Mouse (Mus musculus) MEL (cell line): ENCODE data around the gene Klhl5.

Source experiments
- MAX ChIP-seq: IDR thresholded peaks from 2 replicates; pipeline ENCODE4 v1.6.1; 2011; ENCODE audit warnings: low read length, improper control_type of control experiment
- POLR2A ChIP-seq, 2 experiments: IDR thresholded peaks; 2 replicates each; pipeline ENCODE4 v1.6.1; 2011 to 2012; ENCODE audit warnings: low read length in 2 of 2, mild to moderate bottlenecking in 2 of 2, control low read depth in 1 of 2, improper control_type of control experiment in 1 of 2, low read depth in 1 of 2, moderate library complexity in 1 of 2; ENCODE audit not compliant: control insufficient read depth in 1 of 2, insufficient read depth in 1 of 2, poor library complexity in 1 of 2
- TCF12 ChIP-seq: IDR thresholded peaks from 2 replicates; pipeline ENCODE4 v1.6.1; 2014; ENCODE audit warnings: low read depth, mild to moderate bottlenecking, inconsistent platforms, low read length, improper control_type of control experiment, moderate library complexity

DNA sequence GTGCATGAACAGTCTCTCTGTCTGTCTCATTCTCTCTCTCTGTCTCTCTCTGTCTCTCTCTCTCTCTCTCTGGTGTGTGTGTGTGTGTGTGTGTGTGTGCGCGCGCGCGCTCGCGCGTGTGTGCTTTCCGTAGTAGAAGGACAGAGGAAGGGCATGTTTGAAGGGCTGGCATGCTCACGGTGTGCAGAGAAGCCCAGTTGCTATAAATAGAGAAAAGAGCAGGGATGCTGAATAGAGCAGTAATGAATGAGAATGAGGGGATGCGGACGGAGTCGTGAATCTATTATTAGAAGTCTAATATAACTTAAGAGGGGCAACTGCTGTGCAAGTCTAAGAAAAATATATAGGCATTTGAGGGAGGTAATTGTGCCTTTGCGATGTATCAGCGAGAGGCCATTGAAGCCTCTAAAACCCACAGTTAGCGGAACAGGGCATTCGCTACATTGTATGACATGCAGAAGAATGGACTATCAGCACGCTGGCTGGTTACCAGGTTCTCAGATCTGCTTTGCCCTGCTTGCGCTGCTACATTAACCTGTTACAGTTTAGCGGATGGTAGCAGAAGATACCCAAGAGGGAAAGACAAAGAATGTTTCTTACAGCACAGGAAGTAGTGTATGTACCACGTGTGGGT lies 73.9 kb downstream of the Klhl5 start:
- TF ChIP-seq POLR2A (IDR thresholded peaks at IDR 0.05; ENCODE audit: control insufficient read depth in 1 of 2, insufficient read depth in 1 of 2, low read depth in 1 of 2, low read length in 2 of 2, poor library complexity in 1 of 2): no peak
- no peak for TF ChIP-seq MAX
- no peak for TF ChIP-seq TCF12
